Mouse (Mus musculus) forebrain, embryonic 12.5 days (tissue): ENCODE measurements around the gene Astn1. TPM values are rescaled to one million over a fixed set of nuclear protein-coding genes. Genes with fewer than 3 reads are reported as not detected.

Experiments
- ATAC-seq: fragments of 200-750 bp; cut with Nextera tagmentation; 2 replicates; pipeline ENCODE4 v1.8.0; 2017; ENCODE audit warnings: moderate TSS enrichment; ENCODE audit not compliant: low FRiP score
- H3K27ac ChIP-seq: fragments of 300-500 bp; sonication (generic); 2 replicates; pipeline ENCODE4 v1.5.1; 2016; ENCODE audit warnings: mild to moderate bottlenecking
- H3K27me3 ChIP-seq: fragments of 300-500 bp; sonication (generic); 2 replicates; pipeline ENCODE4 v1.6.1; 2016; ENCODE audit warnings: mild to moderate bottlenecking
- H3K36me3 ChIP-seq: fragments of 300-500 bp; sonication (generic); replicated peaks from 2 replicates; pipeline ENCODE4 v1.6.1; 2016; ENCODE audit warnings: mild to moderate bottlenecking
- H3K4me1 ChIP-seq: fragments of 300-500 bp; sonication (generic); 2 replicates; pipeline ENCODE4 v1.6.1; 2016
- H3K4me2 ChIP-seq: fragments of 300-500 bp; sonication (generic); 2 replicates; pipeline ENCODE4 v1.6.1; 2016; ENCODE audit warnings: mild to moderate bottlenecking, moderate library complexity
- H3K4me3 ChIP-seq: fragments of 300-500 bp; sonication (generic); replicated peaks from 2 replicates; pipeline ENCODE4 v1.5.1; 2016; ENCODE audit warnings: mild to moderate bottlenecking
- H3K9ac ChIP-seq: fragments of 300-500 bp; sonication (generic); 2 replicates; pipeline ENCODE4 v1.6.1; 2016; ENCODE audit warnings: mild to moderate bottlenecking
- H3K9me3 ChIP-seq: fragments of 300-500 bp; sonication (generic); 2 replicates; pipeline ENCODE4 v1.6.1; 2016
- WGBS: fragments of 180-500 bp; shearing (Covaris S2); methylation state at CpG from one replicate; pipeline ENCODE4 v1.1.7; 2016; 5-methylcytosine and 5-hydroxymethylcytosine counted together
- polyA plus RNA-seq: library from polyadenylated mRNA; unstranded; fragments of >200 nt; fragmentation: Nextera tagmentation; extraction: Ambion mirVana; gene quantifications from 2 replicates; pipeline ENCODE4 v1.2.1, GENCODE M21; 2016

The Astn1 gene
- polyA plus RNA-seq, 1 experiment from 2014 or later = 26.0 TPM

DNA sequence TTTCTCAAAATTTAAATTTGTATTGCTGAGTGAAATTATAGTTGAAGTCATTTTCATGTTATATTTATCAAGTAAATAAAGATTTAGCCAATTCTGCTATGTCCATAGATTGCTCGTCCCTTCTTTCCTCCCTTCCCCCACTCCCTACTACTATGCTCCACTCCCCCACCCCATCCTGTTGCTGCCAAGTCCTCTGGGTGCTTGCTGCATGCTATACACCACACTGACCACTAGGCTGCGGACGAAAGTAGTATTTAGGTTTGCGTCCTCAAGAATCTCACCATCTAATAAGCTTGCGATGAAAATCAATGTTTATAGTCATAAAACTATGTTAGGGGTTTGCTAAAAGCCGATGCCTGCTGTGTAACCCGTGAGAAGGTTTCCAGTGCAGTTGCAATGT lies 235.9 kb downstream of the Astn1 start:
- WGBS = 84% methylated on average over 7 of the region's 7 CpGs
- no peaks in the 10 kb centered on the region for H3K9me3 ChIP-seq
- no peak overlapping the region for H3K4me2 ChIP-seq
- H3K27ac ChIP-seq = no peak overlapping the region
- peaks cover 6% of the 10 kb centered on the region; the same call in 1 of the 2 replicates for H3K36me3 ChIP-seq
- H3K27me3 ChIP-seq = no peaks in the 10 kb centered on the region
- ATAC-seq = no peak
- H3K4me3 ChIP-seq = no peak overlapping the region
- H3K9ac ChIP-seq = no peak overlapping the region
- peaks cover 3% of the 10 kb centered on the region; the same call in 1 of the 2 replicates for H3K4me1 ChIP-seq

DNA sequence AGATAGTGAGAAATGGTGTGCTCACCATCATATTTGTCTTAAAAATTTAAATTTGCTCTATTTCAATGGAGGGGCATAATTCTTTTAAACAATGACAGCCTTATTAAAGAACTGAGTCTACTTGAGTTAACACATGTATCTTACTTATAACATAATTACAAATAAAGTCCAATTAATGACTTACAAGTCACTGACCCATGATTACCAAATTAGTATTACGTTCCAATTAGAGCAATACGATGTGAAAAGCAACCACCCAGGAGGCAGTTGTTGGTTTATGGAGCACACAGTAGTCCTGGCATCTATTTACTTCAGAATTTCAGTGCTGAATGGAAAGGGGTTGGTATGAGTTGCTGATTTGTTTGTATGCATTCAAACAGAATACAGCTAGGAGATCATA lies 237.4 kb downstream of the Astn1 start:
- Histone ChIP-seq H3K4me3 (no peak overlapping the region), H3K4me1 (peaks cover 3% of the 10 kb centered on the region; the same call in 1 of the 2 replicates), H3K27ac (no peak overlapping the region), H3K36me3 (0 out of 2 replicates have a peak, but pooled peaks cover 3% of the 10 kb centered on the region), H3K9me3 (no peaks in the 10 kb centered on the region), H3K4me2 (no peak overlapping the region), H3K27me3 (no peaks in the 10 kb centered on the region), H3K9ac (no peak overlapping the region)
- 64% methylated on average over 2 of the region's 2 CpGs for WGBS
- no peak for ATAC-seq

DNA sequence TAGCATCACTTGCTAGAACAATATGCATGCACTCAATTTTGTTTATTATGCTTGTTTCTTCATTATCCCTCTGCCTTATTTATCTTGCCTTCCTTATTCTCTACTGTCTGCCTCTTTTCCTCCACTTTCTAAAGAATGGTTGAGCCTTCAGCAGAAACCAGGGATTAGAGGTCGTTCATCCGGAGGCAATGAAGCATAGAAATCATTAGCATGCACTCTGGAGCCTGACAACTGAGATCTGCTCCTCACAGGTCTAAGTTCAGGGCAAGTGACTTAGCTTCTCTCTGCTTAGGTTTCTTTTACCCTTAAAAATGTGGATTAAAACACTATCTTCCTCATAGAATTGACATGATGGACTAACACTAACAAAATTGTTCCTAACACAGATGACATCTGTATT lies 241.0 kb downstream of the Astn1 start:
- Histone ChIP-seq H3K4me3 (no peak overlapping the region), H3K9me3 (no peaks in the 10 kb centered on the region), H3K9ac (no peak overlapping the region), H3K4me1 (peaks cover 3% of the 10 kb centered on the region; the same call in 1 of the 2 replicates), H3K27ac (no peak overlapping the region), H3K27me3 (no peaks in the 10 kb centered on the region), H3K4me2 (no peak overlapping the region), H3K36me3 (peaks cover 16% of the 10 kb centered on the region; the same call in 1 of the 2 replicates)
- no peak for ATAC-seq
- 7% methylated on average over 2 of the region's 2 CpGs for WGBS

DNA sequence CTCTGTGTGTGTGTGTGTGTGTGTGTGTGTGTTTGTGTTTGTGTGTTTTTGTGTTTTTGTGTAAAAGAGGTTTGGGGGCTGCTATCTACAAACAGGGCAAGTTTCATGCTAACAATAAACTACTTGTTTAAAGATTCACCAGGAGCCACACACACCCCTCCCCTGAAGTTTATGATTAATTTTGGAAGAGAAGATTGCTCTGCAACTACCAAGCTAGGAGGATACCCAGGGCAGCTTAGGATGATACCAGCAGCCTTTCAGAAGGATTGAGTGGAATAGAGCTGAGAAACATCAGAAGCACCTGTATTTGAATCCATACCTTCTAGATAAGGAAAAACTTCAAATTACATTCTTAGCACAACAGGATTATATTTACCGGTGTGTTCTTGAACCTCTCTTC lies 242.1 kb downstream of the Astn1 start:
- no peaks in the 10 kb centered on the region for H3K9me3 ChIP-seq
- WGBS = 97% methylated on average over 1 of the region's 1 CpGs
- H3K36me3 ChIP-seq = peaks cover 18% of the 10 kb centered on the region; the same call in 1 of the 2 replicates
- peaks cover 3% of the 10 kb centered on the region; the same call in 1 of the 2 replicates for H3K4me1 ChIP-seq
- no peak overlapping the region for H3K9ac ChIP-seq
- no peak overlapping the region for H3K4me3 ChIP-seq
- H3K27ac ChIP-seq = no peak overlapping the region
- no peak overlapping the region for H3K4me2 ChIP-seq
- no peaks in the 10 kb centered on the region for H3K27me3 ChIP-seq
- ATAC-seq = no peak

DNA sequence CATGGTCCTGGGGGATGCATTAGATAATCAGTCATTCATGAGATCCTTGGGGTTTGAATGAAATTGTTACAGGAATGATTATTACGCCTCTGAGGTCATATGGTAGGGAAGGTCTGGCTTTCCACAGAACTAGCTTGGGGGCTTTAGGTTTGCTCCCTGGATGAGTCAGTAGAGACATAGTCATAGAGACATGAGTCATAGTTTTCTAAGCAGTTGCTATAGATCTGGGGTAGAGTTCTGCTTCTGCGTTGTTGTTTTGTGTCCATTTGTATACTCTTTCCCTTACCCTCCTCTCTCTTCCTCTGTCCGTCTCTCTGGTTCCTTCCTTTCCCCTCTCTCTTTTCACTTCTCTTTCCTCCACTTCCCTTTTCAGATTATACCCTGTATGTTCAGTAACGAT lies 243.5 kb downstream of the Astn1 start:
- no peak for ATAC-seq
- Histone ChIP-seq H3K4me2 (no peak overlapping the region), H3K27ac (no peak overlapping the region), H3K9ac (no peak overlapping the region), H3K36me3 (peaks cover 26% of the 10 kb centered on the region), H3K9me3 (no peaks in the 10 kb centered on the region), H3K4me3 (no peak overlapping the region), H3K4me1 (peaks cover 3% of the 10 kb centered on the region; the same call in 1 of the 2 replicates), H3K27me3 (no peaks in the 10 kb centered on the region)
- 91% methylated on average over 4 of the region's 4 CpGs for WGBS

DNA sequence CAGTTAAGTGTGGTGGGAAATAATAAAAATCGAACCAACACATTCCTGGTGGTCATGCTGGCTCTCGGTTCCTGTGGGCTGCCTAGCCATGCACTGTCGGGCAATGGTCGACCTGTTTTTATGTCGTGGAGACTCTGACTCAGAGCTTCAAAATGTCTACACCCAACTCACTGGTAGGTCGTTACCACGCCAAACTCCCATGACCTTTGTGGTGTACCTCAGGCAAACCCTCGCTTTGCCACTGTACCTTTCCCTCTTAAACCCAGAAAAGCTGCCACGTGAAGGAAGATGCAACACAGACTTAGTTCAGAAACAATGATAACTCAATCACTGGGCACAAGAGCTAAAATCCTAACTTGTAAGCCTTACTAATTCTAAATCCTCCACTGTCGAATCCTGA lies 244.3 kb downstream of the Astn1 start:
- H3K4me2 ChIP-seq = no peak overlapping the region
- H3K36me3 ChIP-seq = peaks cover 30% of the 10 kb centered on the region
- no peak for ATAC-seq
- 92% methylated on average over 10 of the region's 10 CpGs for WGBS
- H3K9ac ChIP-seq = no peak overlapping the region
- H3K4me1 ChIP-seq = peaks cover 3% of the 10 kb centered on the region; the same call in 1 of the 2 replicates
- H3K27ac ChIP-seq = no peak overlapping the region
- H3K4me3 ChIP-seq = no peak overlapping the region
- no peaks in the 10 kb centered on the region for H3K9me3 ChIP-seq
- H3K27me3 ChIP-seq = no peaks in the 10 kb centered on the region

DNA sequence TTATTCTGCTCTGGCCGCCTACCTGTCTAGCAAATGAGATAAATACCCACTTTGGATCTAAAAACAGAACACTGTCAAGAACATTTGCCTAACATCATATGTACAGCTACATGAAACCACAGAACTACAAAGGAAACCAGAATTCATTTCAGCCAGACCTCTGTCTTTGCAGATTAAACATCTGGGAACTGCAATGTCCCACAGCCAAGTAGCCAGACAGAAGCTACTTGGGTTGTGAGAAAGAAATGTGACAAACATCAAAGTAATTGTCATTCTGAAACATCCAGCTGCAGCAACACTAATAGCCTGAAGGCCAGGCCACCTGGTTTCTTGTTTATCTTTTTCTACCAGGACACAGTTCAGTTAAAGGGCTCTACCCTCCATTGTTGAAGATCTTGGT lies 245.1 kb downstream of the Astn1 start:
- Histone ChIP-seq H3K4me3 (no peak overlapping the region), H3K9me3 (no peaks in the 10 kb centered on the region), H3K27ac (no peak overlapping the region), H3K4me2 (no peak overlapping the region), H3K27me3 (no peaks in the 10 kb centered on the region), H3K36me3 (peaks cover 32% of the 10 kb centered on the region), H3K4me1 (peaks cover 3% of the 10 kb centered on the region; the same call in 1 of the 2 replicates), H3K9ac (no peak overlapping the region)
- ATAC-seq = no peak
- WGBS = 78% methylated on average over 1 of the region's 1 CpGs

DNA sequence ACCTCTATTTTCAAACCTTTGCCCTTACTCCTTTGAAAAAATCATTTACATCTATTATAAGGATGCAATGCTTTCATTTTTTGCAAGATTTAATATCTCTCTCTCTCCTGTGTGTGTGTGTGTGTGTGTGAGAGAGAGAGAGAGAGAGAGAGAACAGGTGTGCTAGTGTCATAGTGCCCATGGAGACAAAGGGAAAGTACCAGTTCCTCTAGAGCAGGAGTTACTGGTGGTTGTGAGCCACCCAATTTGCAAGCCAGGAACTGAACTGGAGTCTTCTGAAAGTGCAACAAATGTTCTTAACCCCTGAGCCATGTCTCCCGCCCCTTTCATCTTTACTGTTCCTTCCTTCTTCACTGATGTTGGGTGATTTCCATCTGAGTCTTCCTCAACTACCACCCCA lies 253.1 kb downstream of the Astn1 start:
- Histone ChIP-seq H3K4me1 (no peaks in the 10 kb centered on the region), H3K4me2 (no peak overlapping the region), H3K27me3 (no peaks in the 10 kb centered on the region), H3K4me3 (no peak overlapping the region), H3K9me3 (no peaks in the 10 kb centered on the region), H3K9ac (no peak overlapping the region), H3K36me3 (peaks cover 30% of the 10 kb centered on the region), H3K27ac (no peak overlapping the region)
- 87% methylated on average over 1 of the region's 1 CpGs for WGBS
- ATAC-seq = no peak

DNA sequence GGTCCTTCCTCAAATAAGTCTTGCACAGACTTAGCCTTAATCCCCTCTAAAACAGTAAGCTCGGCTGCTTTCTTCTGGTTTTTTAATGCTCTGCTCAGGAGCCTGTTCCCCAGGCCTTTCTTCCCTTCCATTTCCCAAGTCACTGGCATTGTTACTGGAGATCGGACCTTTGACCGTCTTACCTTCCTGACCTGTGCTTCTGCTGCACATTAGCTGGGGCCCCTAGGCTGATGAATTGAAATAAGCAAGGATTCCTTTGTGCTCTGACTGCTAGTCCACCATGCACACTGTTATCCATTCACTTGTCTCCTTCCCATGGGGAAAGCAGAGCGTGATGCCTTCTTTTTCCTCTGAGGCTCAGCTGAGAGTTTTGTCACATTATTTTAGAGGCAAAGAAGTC lies 255.9 kb downstream of the Astn1 start:
- Histone ChIP-seq H3K36me3 (peaks cover 14% of the 10 kb centered on the region), H3K27me3 (no peaks in the 10 kb centered on the region), H3K9ac (no peak overlapping the region), H3K4me1 (no peaks in the 10 kb centered on the region), H3K9me3 (no peaks in the 10 kb centered on the region), H3K4me2 (no peak overlapping the region), H3K27ac (no peak overlapping the region), H3K4me3 (no peak overlapping the region)
- ATAC-seq = no peak
- WGBS = 33% methylated on average over 4 of the region's 4 CpGs

DNA sequence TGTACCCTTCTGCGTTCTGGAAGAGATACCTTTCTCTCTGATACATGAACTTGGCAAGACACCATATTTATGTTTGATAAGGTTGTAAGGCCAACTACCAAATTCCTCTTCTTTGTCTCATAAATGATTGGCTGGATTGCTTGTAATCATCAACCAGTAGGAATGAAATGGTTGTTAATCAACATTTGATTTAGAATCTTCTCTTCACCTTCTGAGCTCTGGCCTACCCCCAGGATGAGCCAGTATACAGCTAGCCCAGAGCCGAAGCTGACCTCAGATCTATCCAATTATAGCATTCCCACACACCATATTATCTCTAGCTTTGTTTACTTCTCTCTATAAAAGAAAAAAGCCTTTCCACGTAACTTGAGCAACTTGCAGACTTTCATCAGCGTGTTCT lies 270.9 kb downstream of the Astn1 start:
- Histone ChIP-seq H3K27me3 (no peaks in the 10 kb centered on the region), H3K4me1 (no peaks in the 10 kb centered on the region), H3K9ac (no peak overlapping the region), H3K4me2 (no peak overlapping the region), H3K27ac (no peak overlapping the region), H3K36me3 (no peaks in the 10 kb centered on the region), H3K9me3 (no peaks in the 10 kb centered on the region), H3K4me3 (no peak overlapping the region)
- ATAC-seq = no peak
- 87% methylated on average over 4 of the region's 4 CpGs for WGBS

DNA sequence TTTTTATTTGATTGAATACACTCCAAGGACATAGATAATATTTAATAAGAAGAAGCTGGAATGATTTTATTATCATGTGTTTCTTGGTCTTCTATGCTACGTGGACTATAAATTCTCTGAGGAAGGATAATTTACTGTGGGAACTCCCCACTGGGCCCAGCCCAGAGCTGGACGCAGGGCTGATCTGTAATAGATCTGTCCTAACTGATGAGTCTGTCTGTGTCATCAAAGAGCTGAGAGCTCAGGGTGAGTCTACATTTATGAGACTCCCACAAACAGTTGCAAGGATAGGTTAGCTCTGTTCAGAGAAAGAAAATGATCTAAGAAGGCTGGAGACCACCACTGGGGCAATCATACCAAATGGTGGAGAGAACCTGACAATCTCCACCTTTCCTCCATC lies 271.4 kb downstream of the Astn1 start:
- Histone ChIP-seq H3K4me1 (no peaks in the 10 kb centered on the region), H3K4me2 (no peak overlapping the region), H3K9ac (no peak overlapping the region), H3K4me3 (no peak overlapping the region), H3K36me3 (no peaks in the 10 kb centered on the region), H3K9me3 (no peaks in the 10 kb centered on the region), H3K27me3 (no peaks in the 10 kb centered on the region), H3K27ac (no peak overlapping the region)
- ATAC-seq = no peak
- 90% methylated on average over 2 of the region's 2 CpGs for WGBS

DNA sequence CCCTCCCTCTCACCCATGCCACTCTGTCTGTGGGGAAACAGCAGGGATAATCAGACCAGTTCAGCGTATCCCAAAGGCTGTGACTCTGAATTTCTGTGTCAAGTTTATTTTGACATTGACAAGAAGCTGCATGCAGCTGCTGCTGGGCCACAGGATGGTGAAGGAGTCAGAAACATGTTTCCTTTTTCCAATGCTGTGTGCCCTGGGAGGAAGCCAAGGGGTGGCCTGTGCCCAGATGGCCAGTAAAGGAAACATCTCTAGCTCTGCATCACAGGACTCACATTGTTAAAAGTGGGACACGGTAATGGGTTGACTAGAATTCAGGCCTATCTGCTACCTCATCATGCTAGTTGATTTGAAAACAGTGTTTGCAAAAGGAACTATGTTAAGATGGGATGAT lies 279.2 kb downstream of the Astn1 start:
- Histone ChIP-seq H3K9me3 (no peaks in the 10 kb centered on the region), H3K4me2 (no peak overlapping the region), H3K27ac (no peak overlapping the region), H3K4me1 (no peaks in the 10 kb centered on the region), H3K4me3 (no peak overlapping the region), H3K27me3 (no peaks in the 10 kb centered on the region), H3K9ac (no peak overlapping the region), H3K36me3 (peaks cover 4% of the 10 kb centered on the region)
- WGBS = 85% methylated on average over 2 of the region's 2 CpGs
- ATAC-seq = no peak

DNA sequence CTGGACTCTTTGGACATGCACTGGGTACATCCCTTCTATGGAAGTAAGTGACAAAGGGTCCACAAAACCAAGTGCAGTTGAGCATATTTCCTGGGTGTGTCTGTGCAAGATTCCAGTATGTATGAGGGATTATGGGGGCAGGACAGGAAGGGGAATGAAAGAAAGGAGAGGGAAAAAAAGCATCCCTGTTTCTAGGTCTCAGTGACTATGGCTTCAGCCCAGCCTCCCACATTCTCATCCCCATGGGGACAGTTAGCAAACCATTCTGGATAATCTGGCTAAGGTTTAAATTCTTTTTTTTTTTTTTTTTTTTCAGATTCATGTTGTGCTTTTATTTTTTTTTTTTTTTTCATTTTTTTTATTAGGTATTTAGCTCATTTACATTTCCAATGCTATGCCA lies 280.2 kb downstream of the Astn1 start:
- ATAC-seq = no peak
- Histone ChIP-seq H3K4me2 (no peak overlapping the region), H3K9me3 (no peaks in the 10 kb centered on the region), H3K4me3 (no peak overlapping the region), H3K9ac (no peak overlapping the region), H3K27me3 (no peaks in the 10 kb centered on the region), H3K4me1 (no peaks in the 10 kb centered on the region), H3K36me3 (peaks cover 4% of the 10 kb centered on the region), H3K27ac (no peak overlapping the region)
